Mouse (Mus musculus) frontal cortex, postnatal 14 days (tissue): ENCODE results near the gene Tnfsf13.

Experiments used
- DNase-seq, 2 experiments: peaks; one replicate each; pipeline ENCODE4 v3.0.0; 2022; ENCODE audit warnings: low spot score in 2 of 2

Tnfsf13 gene

GRCm38 (mm10) chr11:69655264-69656064 lies 30.1 kb downstream of the Tnfsf13 start, which contains the start of gene Sox15:
Gene Sox15, plus strand, starts transcription at chr11:69655314.
- peak in 1 of 2 experiments; percentile 69 for DNase-seq

- no peak for DNase-seq
These were observed 30.8 kb downstream of the Tnfsf13 start for GRCm38 (mm10) chr11:69654760-69655159.

GRCm38 (mm10) chr11:69653399-69653798 lies 32.2 kb downstream of the Tnfsf13 start:
- no peak for DNase-seq

- no peak for DNase-seq
These were observed 39.7 kb downstream of the Tnfsf13 start for GRCm38 (mm10) chr11:69645860-69646259.

GRCm38 (mm10) chr11:69635471-69635870 lies 50.1 kb downstream of the Tnfsf13 start:
- DNase-seq, result no peak

GRCm38 (mm10) chr11:69633128-69633866 lies 52.3 kb downstream of the Tnfsf13 start:
- DNase-seq, result peak in 1 of 2 experiments; percentile 35
